Mouse (Mus musculus) hindbrain, embryonic 15.5 days (tissue): Measurements from ENCODE around the gene Abhd8. TPM values are rescaled to one million over a fixed set of nuclear protein-coding genes. Genes with fewer than 3 reads are reported as not detected.

ENCODE experiments used
- ATAC-seq: fragments of 200-750 bp; cut with Nextera tagmentation; 2 replicates; pipeline ENCODE4 v1.8.0; 2017; ENCODE audit warnings: low read depth, moderate number of reproducible peaks, moderate TSS enrichment; ENCODE audit not compliant: low FRiP score
- H3K27ac ChIP-seq: fragments of 300-500 bp; sonication (generic); replicated peaks from 2 replicates; pipeline ENCODE4 v1.5.1; 2015; ENCODE audit warnings: mild to moderate bottlenecking, inconsistent platforms
- H3K27me3 ChIP-seq: fragments of 300-500 bp; sonication (generic); 2 replicates; pipeline ENCODE4 v1.6.1; 2015; ENCODE audit warnings: control low read depth, inconsistent platforms
- H3K36me3 ChIP-seq: fragments of 300-500 bp; sonication (generic); 2 replicates; pipeline ENCODE4 v1.6.1; 2015; ENCODE audit warnings: control low read depth, inconsistent platforms
- H3K4me1 ChIP-seq: fragments of 300-500 bp; sonication (generic); replicated peaks from 2 replicates; pipeline ENCODE4 v1.6.1; 2015; ENCODE audit warnings: control low read depth, inconsistent platforms
- H3K4me2 ChIP-seq: fragments of 300-500 bp; sonication (generic); 2 replicates; pipeline ENCODE4 v1.6.1; 2015; ENCODE audit warnings: moderate library complexity, mild to moderate bottlenecking, inconsistent platforms
- H3K4me3 ChIP-seq: fragments of 300-500 bp; sonication (generic); 2 replicates; pipeline ENCODE4 v1.5.1; 2015; ENCODE audit warnings: mild to moderate bottlenecking, inconsistent platforms
- H3K9ac ChIP-seq: fragments of 300-500 bp; sonication (generic); 2 replicates; pipeline ENCODE4 v1.6.1; 2015; ENCODE audit warnings: inconsistent platforms
- H3K9me3 ChIP-seq: fragments of 300-500 bp; sonication (generic); 2 replicates; pipeline ENCODE4 v1.6.1; 2016; ENCODE audit warnings: control low read depth, inconsistent platforms
- WGBS: fragments of 180-500 bp; shearing (Covaris S2); methylation state at CpG from one replicate; pipeline ENCODE4 v1.1.7; 2015; 5-methylcytosine and 5-hydroxymethylcytosine counted together
- polyA plus RNA-seq: library from polyadenylated mRNA; unstranded; fragments of >200 nt; fragmentation: Nextera tagmentation; extraction: Ambion mirVana; gene quantifications from 2 replicates; pipeline ENCODE4 v1.2.1, GENCODE M21; 2015

Gene Abhd8
- polyA plus RNA-seq: 183 and 195 TPM in 2 replicates

- peak within 1 kb of the TSS; percentile 95 for H3K9ac ChIP-seq
- under 1% methylated on average over 55 of the region's 55 CpGs for WGBS
- peak within 1 kb of the TSS; percentile 87 for H3K27ac ChIP-seq
- no peaks in the 10 kb centered on the region for H3K27me3 ChIP-seq
- peak within 1 kb of the TSS; percentile 93 for H3K4me3 ChIP-seq
- peak within 1 kb of the TSS; percentile 79 for H3K4me2 ChIP-seq
- H3K9me3 ChIP-seq: no peaks in the 10 kb centered on the region
- peak; percentile 81 for ATAC-seq
- H3K36me3 ChIP-seq: peaks cover 24% of the 10 kb centered on the region
- peaks cover 48% of the 10 kb centered on the region for H3K4me1 ChIP-seq
These were observed at the start of gene Abhd8 for GRCm38 (mm10) chr8:71463188-71464033. Gene Abhd8 (minus strand): TSS chr8:71463655.

DNA sequence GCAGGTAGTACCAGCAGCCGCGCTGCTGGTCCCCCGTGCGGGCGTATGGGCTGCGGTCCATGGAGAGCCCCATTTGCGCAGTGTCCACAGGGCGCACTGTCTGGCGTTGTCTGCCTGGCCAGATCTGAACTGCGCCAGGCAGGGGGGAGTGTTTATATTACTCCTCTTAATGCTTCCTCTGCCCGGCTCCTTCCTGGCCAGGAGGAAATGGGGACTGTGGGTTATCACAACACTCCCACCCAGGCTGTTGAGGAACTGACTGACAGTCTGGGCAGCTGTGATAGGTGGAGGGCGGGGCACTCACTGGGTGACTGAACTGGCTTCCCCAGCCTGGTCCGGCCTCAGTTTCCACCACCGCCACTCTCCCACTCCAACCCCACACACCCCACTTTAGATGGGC lies 48.2 kb upstream of the Abhd8 start, which contains the start of gene Plvap:
Plvap (minus strand) TSS at position 109 of the 400 bp plus-strand sequence.
- peaks cover 12% of the 10 kb centered on the region for H3K4me1 ChIP-seq
- H3K27me3 ChIP-seq: peaks cover 45% of the 10 kb centered on the region
- no peak within 1 kb of the TSS for H3K27ac ChIP-seq
- no peak within 1 kb of the TSS for H3K4me3 ChIP-seq
- H3K9ac ChIP-seq: no peak within 1 kb of the TSS
- no peaks in the 10 kb centered on the region for H3K36me3 ChIP-seq
- 76% methylated on average over 14 of the region's 14 CpGs for WGBS
- no peaks in the 10 kb centered on the region for H3K9me3 ChIP-seq
- ATAC-seq: no peak
- no peak within 1 kb of the TSS for H3K4me2 ChIP-seq

DNA sequence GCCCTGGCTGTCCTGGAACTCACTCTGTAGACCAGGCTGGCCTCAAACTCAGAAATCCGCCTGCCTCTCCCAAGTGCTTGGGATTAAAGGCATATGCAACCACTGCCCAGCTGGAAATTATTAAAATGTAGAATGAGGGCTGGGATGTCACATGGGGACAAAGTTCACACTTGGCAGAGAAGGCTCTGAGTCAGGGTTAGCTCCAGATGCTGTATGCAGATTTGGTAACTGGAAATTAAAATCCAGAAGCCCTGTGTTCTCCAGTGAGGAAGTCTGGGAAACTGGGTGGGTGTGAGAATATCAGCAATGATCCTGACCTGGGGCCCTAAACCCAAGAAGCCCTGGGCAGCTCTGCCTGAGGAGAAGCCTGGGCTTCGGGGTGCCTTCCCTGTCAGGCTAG lies 45.9 kb upstream of the Abhd8 start:
- peaks cover 12% of the 10 kb centered on the region for H3K4me1 ChIP-seq
- ATAC-seq: no peak
- no peak overlapping the region for H3K4me3 ChIP-seq
- no peaks in the 10 kb centered on the region for H3K36me3 ChIP-seq
- no peaks in the 10 kb centered on the region for H3K9me3 ChIP-seq
- 62% methylated on average over 2 of the region's 2 CpGs for WGBS
- H3K9ac ChIP-seq: no peak overlapping the region
- H3K27me3 ChIP-seq: peaks cover 54% of the 10 kb centered on the region
- no peak overlapping the region for H3K27ac ChIP-seq
- H3K4me2 ChIP-seq: no peak overlapping the region

GRCm38 (mm10) chr8:71507589-71508104 lies 44.2 kb upstream of the Abhd8 start:
- Histone ChIP-seq H3K27me3 (peaks cover 54% of the 10 kb centered on the region), H3K36me3 (no peaks in the 10 kb centered on the region), H3K9me3 (no peaks in the 10 kb centered on the region), H3K4me2 (peak overlapping the region; percentile 81), H3K27ac (no peak overlapping the region), H3K4me1 (peaks cover 12% of the 10 kb centered on the region), H3K4me3 (peak overlapping the region; percentile 47), H3K9ac (peak overlapping the region; percentile 49)
- under 1% methylated on average over 59 of the region's 61 CpGs for WGBS
- peak; percentile 86 for ATAC-seq

DNA sequence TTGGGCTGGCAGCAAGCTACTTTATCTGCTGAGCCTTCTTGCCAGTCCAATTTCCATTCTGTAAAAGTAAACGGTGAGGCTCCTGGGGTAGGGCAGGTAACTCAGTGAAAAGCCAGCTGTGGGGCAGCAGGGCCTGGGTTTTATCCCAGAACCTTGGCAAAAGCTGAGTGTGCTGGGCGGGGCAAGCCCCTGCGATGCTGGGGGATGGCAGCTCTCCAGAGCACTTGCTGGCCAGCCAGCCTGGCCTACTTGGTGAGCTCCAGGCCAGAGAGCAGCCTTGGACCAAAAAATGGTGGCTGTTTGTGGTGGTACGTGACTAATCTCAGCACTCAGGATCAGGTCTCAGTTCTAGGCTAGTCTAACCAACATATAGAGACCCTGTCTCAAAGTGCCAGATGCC lies 42.5 kb upstream of the Abhd8 start:
- no peak overlapping the region for H3K4me2 ChIP-seq
- H3K4me3 ChIP-seq: no peak overlapping the region
- 81% methylated on average over 4 of the region's 4 CpGs for WGBS
- no peak for ATAC-seq
- H3K9me3 ChIP-seq: no peaks in the 10 kb centered on the region
- no peak overlapping the region for H3K9ac ChIP-seq
- H3K4me1 ChIP-seq: peaks cover 12% of the 10 kb centered on the region
- H3K36me3 ChIP-seq: no peaks in the 10 kb centered on the region
- peaks cover 48% of the 10 kb centered on the region for H3K27me3 ChIP-seq
- H3K27ac ChIP-seq: no peak overlapping the region

- Histone ChIP-seq H3K4me3 (no peak overlapping the region), H3K9me3 (no peaks in the 10 kb centered on the region), H3K4me2 (no peak overlapping the region), H3K27me3 (peaks cover 44% of the 10 kb centered on the region), H3K36me3 (no peaks in the 10 kb centered on the region), H3K27ac (no peak overlapping the region), H3K4me1 (peaks cover 12% of the 10 kb centered on the region), H3K9ac (no peak overlapping the region)
- ATAC-seq: no peak
- 89% methylated on average over 4 of the region's 4 CpGs for WGBS
These were observed 41.9 kb upstream of the Abhd8 start for GRCm38 (mm10) chr8:71505326-71505725.

GRCm38 (mm10) chr8:71504349-71504748 lies 40.9 kb upstream of the Abhd8 start:
- H3K9me3 ChIP-seq: no peaks in the 10 kb centered on the region
- no peaks in the 10 kb centered on the region for H3K36me3 ChIP-seq
- no peak overlapping the region for H3K4me2 ChIP-seq
- no peak overlapping the region for H3K9ac ChIP-seq
- H3K4me3 ChIP-seq: no peak overlapping the region
- no peak overlapping the region for H3K27ac ChIP-seq
- H3K27me3 ChIP-seq: peaks cover 35% of the 10 kb centered on the region
- peaks cover 12% of the 10 kb centered on the region for H3K4me1 ChIP-seq
- no peak for ATAC-seq
- WGBS: 96% methylated on average over 4 of the region's 4 CpGs

DNA sequence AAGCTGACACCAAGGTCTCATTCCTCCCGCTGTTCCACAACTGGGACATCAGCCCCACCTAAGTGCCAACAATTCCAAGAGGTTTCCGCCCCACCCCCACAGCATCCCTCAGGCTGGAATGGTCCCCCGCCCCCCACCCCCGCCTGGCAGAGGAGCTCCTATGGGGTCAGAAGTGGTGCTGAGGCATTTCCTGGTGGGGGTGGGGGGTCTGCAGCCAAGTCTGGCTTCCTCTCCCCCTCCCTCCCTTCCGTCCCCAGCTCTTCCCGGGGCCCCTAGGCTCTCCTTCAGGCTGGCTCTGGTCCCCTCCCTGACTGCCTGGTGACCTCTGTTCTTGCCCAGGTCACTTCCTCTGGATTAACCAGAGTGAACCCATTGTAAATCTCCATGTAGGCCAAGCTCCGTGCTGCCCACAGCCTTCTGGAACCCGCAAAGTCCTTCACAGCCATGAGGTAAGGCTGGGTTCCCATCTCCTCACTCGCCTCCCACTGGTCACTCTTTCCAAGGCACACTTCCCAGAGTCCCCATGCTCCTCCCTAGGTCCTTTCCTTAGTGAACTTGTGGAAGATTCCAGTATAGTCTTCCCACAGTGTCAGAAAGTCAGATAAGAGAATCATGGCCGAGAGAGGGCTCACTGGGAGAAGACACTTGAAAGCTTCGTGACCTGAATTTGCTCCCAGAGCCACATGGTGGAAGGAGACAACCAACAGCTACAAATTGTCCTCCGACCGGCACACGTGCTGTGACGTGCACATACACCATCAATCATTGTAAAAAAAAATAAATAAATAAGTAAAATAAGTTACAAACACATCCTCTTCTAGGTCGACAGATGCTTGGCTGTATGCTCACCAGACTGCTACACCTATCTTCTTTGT lies 35.6 kb upstream of the Abhd8 start:
- Histone ChIP-seq H3K27me3 (no peaks in the 10 kb centered on the region), H3K27ac (no peak overlapping the region), H3K36me3 (0 out of 2 replicates have a peak, but pooled peaks cover 2% of the 10 kb centered on the region), H3K9me3 (no peaks in the 10 kb centered on the region), H3K4me2 (no peak overlapping the region), H3K9ac (no peak overlapping the region), H3K4me1 (peaks cover 16% of the 10 kb centered on the region), H3K4me3 (no peak overlapping the region)
- 40% methylated on average over 16 of the region's 16 CpGs for WGBS
- no peak for ATAC-seq

- no peak overlapping the region for H3K9ac ChIP-seq
- H3K9me3 ChIP-seq: no peaks in the 10 kb centered on the region
- no peak overlapping the region for H3K4me2 ChIP-seq
- no peak overlapping the region for H3K4me3 ChIP-seq
- no peak overlapping the region for H3K27ac ChIP-seq
- H3K4me1 ChIP-seq: peaks cover 16% of the 10 kb centered on the region
- H3K36me3 ChIP-seq: peaks cover 9% of the 10 kb centered on the region
- H3K27me3 ChIP-seq: no peaks in the 10 kb centered on the region
- WGBS: 27% methylated on average over 15 of the region's 15 CpGs
- ATAC-seq: no peak
These were observed 34.5 kb upstream of the Abhd8 start for GRCm38 (mm10) chr8:71497881-71498501.

GRCm38 (mm10) chr8:71497077-71497645 lies 33.7 kb upstream of the Abhd8 start:
- H3K27me3 ChIP-seq: no peaks in the 10 kb centered on the region
- peaks cover 16% of the 10 kb centered on the region for H3K4me1 ChIP-seq
- ATAC-seq: no peak
- no peak overlapping the region for H3K4me2 ChIP-seq
- no peak overlapping the region for H3K9ac ChIP-seq
- H3K4me3 ChIP-seq: no peak overlapping the region
- peaks cover 15% of the 10 kb centered on the region for H3K36me3 ChIP-seq
- H3K9me3 ChIP-seq: no peaks in the 10 kb centered on the region
- 96% methylated on average over 1 of the region's 1 CpGs for WGBS
- H3K27ac ChIP-seq: no peak overlapping the region

DNA sequence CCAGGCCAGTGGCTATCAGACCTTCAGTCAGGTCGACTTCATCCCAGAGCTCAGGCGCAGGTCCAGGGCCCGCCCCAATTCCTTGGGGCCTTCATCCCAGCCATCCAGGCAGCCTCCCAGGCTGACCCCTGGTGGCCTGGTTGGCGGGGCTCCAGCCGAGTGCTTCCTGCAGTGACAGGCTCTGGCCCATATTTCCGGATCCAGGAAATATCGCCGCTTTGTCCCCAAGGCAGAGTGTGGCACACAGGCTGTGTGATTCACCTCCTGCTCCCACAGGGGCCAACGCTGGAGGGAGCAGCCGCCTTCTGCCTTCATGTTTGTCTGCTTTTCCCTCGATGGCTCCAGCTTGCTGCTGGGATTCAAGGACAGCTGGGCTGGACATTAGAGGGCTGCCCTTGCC lies 33.0 kb upstream of the Abhd8 start:
- ATAC-seq: no peak
- no peaks in the 10 kb centered on the region for H3K9me3 ChIP-seq
- H3K27ac ChIP-seq: no peak overlapping the region
- H3K27me3 ChIP-seq: no peaks in the 10 kb centered on the region
- no peak overlapping the region for H3K4me3 ChIP-seq
- H3K36me3 ChIP-seq: peaks cover 19% of the 10 kb centered on the region
- no peak overlapping the region for H3K9ac ChIP-seq
- 41% methylated on average over 11 of the region's 11 CpGs for WGBS
- peaks cover 16% of the 10 kb centered on the region for H3K4me1 ChIP-seq
- no peak overlapping the region for H3K4me2 ChIP-seq
